Mouse (Mus musculus): ENCODE data around the gene Mcrip1.
"Not testable (repeated sequence)": the region's sequence is repeated elsewhere in the genome, so short reads cannot be mapped to it uniquely, and the experiment has no call there.

The Mcrip1 gene

GRCm38 (mm10) chr11:120574278-120574600, 24.7 kb upstream of the Mcrip1 start:
- DNase-seq, result no peak

GRCm38 (mm10) chr11:120573585-120574277, 24.2 kb upstream of the Mcrip1 start:
- no peak for DNase-seq

GRCm38 (mm10) chr11:120572752-120573584, 23.4 kb upstream of the Mcrip1 start, which contains the start of gene P4hb:
Gene P4hb (minus strand): TSS chr11:120573253.
- peak; percentile 100 for DNase-seq

- DNase-seq, result no peak
These were observed 22.9 kb upstream of the Mcrip1 start for GRCm38 (mm10) chr11:120572417-120572751.

- DNase-seq, result no peak
These were observed 22.4 kb upstream of the Mcrip1 start for GRCm38 (mm10) chr11:120571754-120572416.

GRCm38 (mm10) chr11:120571122-120571521, 21.6 kb upstream of the Mcrip1 start:
- no peak for DNase-seq

- no peak for DNase-seq
These were observed 18.8 kb upstream of the Mcrip1 start for GRCm38 (mm10) chr11:120568324-120568723.

- DNase-seq, result no peak
These were observed 15.6 kb upstream of the Mcrip1 start for GRCm38 (mm10) chr11:120565114-120565513.

- DNase-seq, result no peak
These were observed 13.4 kb upstream of the Mcrip1 start for GRCm38 (mm10) chr11:120562949-120563348.

- DNase-seq, result no peak
These were observed 11.6 kb upstream of the Mcrip1 start for GRCm38 (mm10) chr11:120560952-120561728.

GRCm38 (mm10) chr11:120558843-120559242, 9.3 kb upstream of the Mcrip1 start:
- not testable (repeated sequence) for DNase-seq

- DNase-seq, result no peak
These were observed 5.7 kb upstream of the Mcrip1 start for GRCm38 (mm10) chr11:120555260-120555659.

- no peak for DNase-seq
These were observed 5.3 kb upstream of the Mcrip1 start for GRCm38 (mm10) chr11:120554834-120555233.

- DNase-seq, result no peak
These were observed 3.2 kb upstream of the Mcrip1 start for GRCm38 (mm10) chr11:120552736-120553135.

- no peak for DNase-seq
These were observed 1.4 kb upstream of the Mcrip1 start, which contains the start of gene Ppp1r27 for GRCm38 (mm10) chr11:120550810-120551440. Gene Ppp1r27 (minus strand): TSS chr11:120551132.

- peak; percentile 22 for DNase-seq
These were observed 671 bp upstream of the Mcrip1 start for GRCm38 (mm10) chr11:120549986-120550809.

GRCm38 (mm10) chr11:120548786-120549167, 750 bp downstream of the Mcrip1 start:
- no peak for DNase-seq

- no peak for DNase-seq
These were observed 1.3 kb downstream of the Mcrip1 start for GRCm38 (mm10) chr11:120548214-120548613.

GRCm38 (mm10) chr11:120547469-120547868, 2.1 kb downstream of the Mcrip1 start:
- peak; percentile 27 for DNase-seq

GRCm38 (mm10) chr11:120545964-120546363, 3.6 kb downstream of the Mcrip1 start:
- peak; percentile 55 for DNase-seq

- DNase-seq, result peak; percentile 30
These were observed 7.2 kb downstream of the Mcrip1 start for GRCm38 (mm10) chr11:120542376-120542775.

Data from kidney, postnatal 14 days (tissue).